Mouse (Mus musculus) liver, embryonic 11.5 days (tissue): ENCODE data around the gene Crabp2. TPM values are rescaled to one million over a fixed set of nuclear protein-coding genes. Genes with fewer than 3 reads are reported as not detected.

ENCODE experiments used
- ATAC-seq: fragments of 200-750 bp; cut with Nextera tagmentation; replicated peaks from 2 replicates; pipeline ENCODE4 v1.8.0; 2017; ENCODE audit warnings: moderate number of reproducible peaks, mild to moderate bottlenecking, moderate TSS enrichment, moderate library complexity; ENCODE audit not compliant: low FRiP score
- DNase-seq: peaks from one replicate; pipeline ENCODE4 v3.0.0-alpha.2; 2017; ENCODE audit warnings: low spot score
- H3K27ac ChIP-seq: fragments of 300-500 bp; sonication (generic); 2 replicates; pipeline ENCODE4 v1.5.1; 2014; ENCODE audit warnings: mild to moderate bottlenecking, low read depth, low read length, control low read depth
- H3K27me3 ChIP-seq: fragments of 300-500 bp; sonication (generic); replicated peaks from 2 replicates; pipeline ENCODE4 v1.6.1; 2014; ENCODE audit warnings: low read length, mixed read lengths; ENCODE audit not compliant: control insufficient read depth, insufficient read depth
- H3K36me3 ChIP-seq: fragments of 300-500 bp; sonication (generic); 2 replicates; pipeline ENCODE4 v1.6.1; 2014; ENCODE audit warnings: mild to moderate bottlenecking, low read length, moderate library complexity, mixed read lengths; ENCODE audit not compliant: control insufficient read depth, insufficient read depth
- H3K4me1 ChIP-seq: fragments of 300-500 bp; sonication (generic); replicated peaks from 2 replicates; pipeline ENCODE4 v1.6.1; 2014; ENCODE audit warnings: low read length, mixed read lengths; ENCODE audit not compliant: control insufficient read depth, insufficient read depth
- H3K4me2 ChIP-seq: fragments of 300-500 bp; sonication (generic); 2 replicates; pipeline ENCODE4 v1.6.1; 2014; ENCODE audit warnings: mild to moderate bottlenecking, control low read depth, moderate library complexity
- H3K4me3 ChIP-seq: fragments of 300-500 bp; sonication (generic); 2 replicates; pipeline ENCODE4 v1.5.1; 2014; ENCODE audit warnings: low read depth, low read length, control low read depth
- H3K9ac ChIP-seq: fragments of 300-500 bp; sonication (generic); 2 replicates; pipeline ENCODE4 v1.6.1; 2014; ENCODE audit warnings: low read depth, low read length, control low read depth
- H3K9me3 ChIP-seq: fragments of 300-500 bp; sonication (generic); 2 replicates; pipeline ENCODE4 v1.6.1; 2016; ENCODE audit warnings: low read length, inconsistent platforms, mixed read lengths; ENCODE audit not compliant: control insufficient read depth
- WGBS: fragments of 180-500 bp; shearing (Covaris S2); extraction: QIAGEN DNeasy Blood & Tissue Kit; methylation state at CpG from one replicate; pipeline ENCODE4 v1.1.7; 2014; 5-methylcytosine and 5-hydroxymethylcytosine counted together
- polyA plus RNA-seq: library from polyadenylated mRNA; unstranded; fragments of >200 nt; fragmentation: Nextera tagmentation; extraction: Ambion mirVana; gene quantifications from 2 replicates; pipeline ENCODE4 v1.2.1, GENCODE M21; 2014

Crabp2 gene
- polyA plus RNA-seq, 1 experiment from 2014 or later = 29.9 TPM

- no peak overlapping the region for H3K27ac ChIP-seq
- H3K27me3 ChIP-seq = no peaks in the 10 kb centered on the region
- no peak overlapping the region for H3K4me3 ChIP-seq
- H3K4me1 ChIP-seq = peaks cover 10% of the 10 kb centered on the region
- no peak overlapping the region for H3K9ac ChIP-seq
- DNase-seq (no peak), ATAC-seq (no peak)
- peaks cover 39% of the 10 kb centered on the region for H3K36me3 ChIP-seq
- WGBS = 83% methylated on average over 5 of the region's 5 CpGs
- H3K9me3 ChIP-seq = no peaks in the 10 kb centered on the region
- no peak overlapping the region for H3K4me2 ChIP-seq
Observed at GRCm38 (mm10) chr3:87934026-87934425, 14.4 kb upstream of the Crabp2 start.

GRCm38 (mm10) chr3:87934501-87934900, 14.0 kb upstream of the Crabp2 start:
- no peak overlapping the region for H3K9ac ChIP-seq
- 76% methylated on average over 4 of the region's 4 CpGs for WGBS
- no peak overlapping the region for H3K4me3 ChIP-seq
- H3K9me3 ChIP-seq = no peaks in the 10 kb centered on the region
- peaks cover 42% of the 10 kb centered on the region for H3K36me3 ChIP-seq
- H3K27me3 ChIP-seq = no peaks in the 10 kb centered on the region
- no peak for DNase-seq
- no peak overlapping the region for H3K27ac ChIP-seq
- H3K4me2 ChIP-seq = no peak overlapping the region
- peaks cover 8% of the 10 kb centered on the region for H3K4me1 ChIP-seq
- ATAC-seq = no peak

- Histone ChIP-seq H3K36me3 (peaks cover 45% of the 10 kb centered on the region), H3K4me1 (peaks cover 8% of the 10 kb centered on the region)
- ATAC-seq = no peak
Observed at GRCm38 (mm10) chr3:87935201-87935600, 13.3 kb upstream of the Crabp2 start.

GRCm38 (mm10) chr3:87935776-87936175, 12.7 kb upstream of the Crabp2 start:
- 92% methylated on average over 2 of the region's 2 CpGs for WGBS
- Histone ChIP-seq H3K4me3 (no peak overlapping the region), H3K36me3 (peaks cover 50% of the 10 kb centered on the region), H3K9ac (no peak overlapping the region), H3K9me3 (no peaks in the 10 kb centered on the region), H3K27me3 (no peaks in the 10 kb centered on the region), H3K27ac (no peak overlapping the region), H3K4me2 (no peak overlapping the region; the same call in 1 of the 2 replicates), H3K4me1 (peaks cover 8% of the 10 kb centered on the region)
- DNase-seq (no peak), ATAC-seq (0 out of 2 replicates have a peak, but pooled peaks have one; percentile 11)

More at GRCm38 (mm10) chr3:87935201-87935600, 13.3 kb upstream of the Crabp2 start:
- Histone ChIP-seq H3K4me2 (no peak overlapping the region), H3K4me3 (no peak overlapping the region), H3K9ac (no peak overlapping the region), H3K9me3 (no peaks in the 10 kb centered on the region), H3K27me3 (no peaks in the 10 kb centered on the region), H3K27ac (no peak overlapping the region)
- no peak for DNase-seq
- 87% methylated on average over 4 of the region's 4 CpGs for WGBS

DNA sequence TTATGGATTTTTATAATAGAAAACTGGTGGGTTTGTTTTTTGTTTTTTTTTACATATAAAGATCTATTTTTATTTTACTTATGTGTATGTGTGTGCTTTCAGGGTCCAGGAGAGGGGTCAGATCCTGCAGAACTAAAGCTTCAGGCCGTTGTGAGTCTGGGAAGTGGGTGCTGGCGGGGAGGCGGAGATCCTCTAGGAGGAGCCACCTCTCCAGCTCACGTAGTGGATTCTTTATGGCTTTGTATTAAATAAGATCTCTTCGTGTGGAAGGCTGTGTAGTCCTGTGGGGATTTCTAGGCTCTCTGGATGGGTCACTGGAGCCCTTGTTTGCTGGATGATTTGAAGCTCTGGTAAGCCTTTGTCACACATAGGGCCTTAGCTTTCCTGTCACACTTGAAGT, 7.9 kb upstream of the Crabp2 start:
- 79% methylated on average over 5 of the region's 5 CpGs for WGBS
- DNase-seq = no peak
- H3K9ac ChIP-seq = no peak overlapping the region
- H3K9me3 ChIP-seq = no peaks in the 10 kb centered on the region
- H3K4me3 ChIP-seq = no peak overlapping the region
- no peak for ATAC-seq
- H3K27ac ChIP-seq = no peak overlapping the region
- peaks cover 48% of the 10 kb centered on the region for H3K36me3 ChIP-seq
- peaks cover 12% of the 10 kb centered on the region for H3K27me3 ChIP-seq
- no peak overlapping the region for H3K4me2 ChIP-seq
- no peaks in the 10 kb centered on the region for H3K4me1 ChIP-seq

DNA sequence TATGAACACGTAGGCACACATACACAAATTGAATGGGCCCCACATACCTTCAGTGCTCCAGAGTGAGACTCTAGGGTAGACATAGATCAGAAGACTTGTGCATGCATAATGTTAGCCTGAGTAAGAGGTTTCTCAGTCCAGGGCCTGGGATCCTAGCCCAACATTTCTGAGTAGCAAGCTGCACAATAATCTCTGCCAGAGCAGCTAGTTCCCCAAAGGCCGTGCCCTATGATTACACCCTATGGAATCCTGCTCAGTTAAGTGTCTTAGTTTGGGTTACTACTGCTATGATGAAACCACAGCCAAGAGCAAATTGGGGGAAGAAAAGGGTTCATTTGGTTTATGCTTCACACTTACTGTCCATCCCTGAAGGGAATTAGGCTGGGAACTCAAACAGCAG, 6.0 kb upstream of the Crabp2 start:
- ATAC-seq (no peak), DNase-seq (no peak)
- Histone ChIP-seq H3K27me3 (peaks cover 31% of the 10 kb centered on the region), H3K9ac (no peak overlapping the region), H3K27ac (no peak overlapping the region), H3K36me3 (peaks cover 38% of the 10 kb centered on the region), H3K4me2 (no peak overlapping the region), H3K4me1 (peaks cover 16% of the 10 kb centered on the region), H3K4me3 (no peak overlapping the region), H3K9me3 (no peaks in the 10 kb centered on the region; the same call in 1 of the 2 replicates)
- WGBS = 87% methylated on average over 2 of the region's 2 CpGs

DNA sequence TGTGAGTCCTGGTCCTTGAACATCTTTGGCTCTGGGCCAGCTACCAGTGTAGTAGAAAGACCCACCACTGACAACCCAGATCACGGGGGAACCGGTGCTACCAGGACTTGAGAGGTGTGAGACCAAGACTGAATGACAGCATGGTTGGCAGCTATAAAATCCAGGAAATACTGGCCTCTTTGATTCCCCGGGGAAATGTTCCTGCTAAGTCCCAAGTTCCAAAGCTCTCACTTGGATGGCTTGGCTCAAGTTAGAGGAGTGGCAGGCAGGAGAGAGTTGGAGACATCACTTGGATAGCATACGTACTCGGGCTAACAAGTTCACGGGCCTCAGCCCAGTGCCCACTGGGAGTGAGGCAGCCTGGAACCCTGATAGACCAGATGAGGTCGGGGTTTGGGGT, 4.9 kb upstream of the Crabp2 start:
- Histone ChIP-seq H3K36me3 (peaks cover 29% of the 10 kb centered on the region), H3K9me3 (no peaks in the 10 kb centered on the region; the same call in 1 of the 2 replicates), H3K4me1 (peaks cover 26% of the 10 kb centered on the region), H3K4me2 (no peak overlapping the region), H3K27me3 (peaks cover 42% of the 10 kb centered on the region), H3K4me3 (no peak overlapping the region), H3K27ac (no peak overlapping the region), H3K9ac (no peak overlapping the region)
- DNase-seq (no peak), ATAC-seq (no peak)
- WGBS = 80% methylated on average over 7 of the region's 7 CpGs

DNA sequence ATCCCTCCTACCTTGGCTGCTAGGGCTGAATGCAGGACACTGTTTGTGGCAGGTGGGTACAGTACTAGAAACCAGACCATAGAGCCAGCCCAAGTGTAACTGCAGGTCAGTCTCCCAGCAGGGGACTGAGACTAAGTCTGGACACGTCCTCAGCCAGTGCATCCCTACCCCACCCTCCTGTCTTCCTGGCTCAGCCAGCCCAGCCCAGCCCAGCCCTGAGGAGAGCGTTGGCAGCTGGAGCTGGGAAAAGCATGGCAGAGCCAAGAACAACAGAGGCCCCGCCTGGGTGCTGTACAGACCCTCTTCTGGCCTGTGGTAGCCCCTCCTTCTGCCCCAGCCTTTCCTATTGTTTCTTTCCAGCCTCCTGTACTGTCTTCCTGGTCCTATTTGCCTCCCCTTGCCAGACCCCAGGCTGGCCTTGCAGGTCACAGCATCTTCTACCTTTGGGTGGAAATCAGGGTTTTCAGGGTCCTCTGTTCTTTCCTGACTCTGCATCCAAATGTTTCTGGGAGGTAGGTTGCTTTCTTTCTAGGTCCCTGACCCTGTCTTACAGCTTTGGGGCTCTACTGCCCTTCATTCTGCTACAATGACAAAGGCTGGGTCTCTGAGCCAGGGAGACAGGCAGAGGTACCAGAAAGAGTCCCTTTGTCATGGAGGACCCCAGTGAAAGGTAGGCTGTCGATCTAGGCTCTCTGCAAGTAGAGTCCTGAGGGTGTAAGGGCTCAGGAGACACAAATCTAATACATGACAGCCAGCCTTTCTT, 3.4 kb upstream of the Crabp2 start:
- no peak for ATAC-seq
- peaks cover 19% of the 10 kb centered on the region for H3K36me3 ChIP-seq
- H3K4me3 ChIP-seq = no peak overlapping the region
- H3K27ac ChIP-seq = no peak overlapping the region
- H3K4me1 ChIP-seq = peaks cover 34% of the 10 kb centered on the region
- WGBS = 37% methylated on average over 4 of the region's 4 CpGs
- no peak for DNase-seq
- H3K27me3 ChIP-seq = peaks cover 56% of the 10 kb centered on the region
- no peak overlapping the region for H3K4me2 ChIP-seq
- H3K9ac ChIP-seq = no peak overlapping the region
- H3K9me3 ChIP-seq = no peaks in the 10 kb centered on the region; the same call in 1 of the 2 replicates
